Mouse (Mus musculus): ENCODE measurements around the gene Krtcap3. TPM values are rescaled to one million over a fixed set of nuclear protein-coding genes. Genes with fewer than 3 reads are reported as not detected.

Gene Krtcap3
- total RNA-seq, 2 experiments from 2014 or later: 3.0 to 3.7 TPM

Other genes starting within 250 kb of the Krtcap3 start
- 10 to 100 TPM; 73.7 to 77.5 TPM for gene Atraid, start 203.4 kb upstream of the Krtcap3 start, total RNA-seq (2021)
- 10 to 100 TPM; 13.7 to 14.2 TPM for gene Slc5a6, start 202.8 kb upstream of the Krtcap3 start, total RNA-seq (2021)
- 10 to 100 TPM; 22.3 to 25.5 TPM for gene Cad, start 196.9 kb upstream of the Krtcap3 start, total RNA-seq (2021)
- not detected for gene Dnajc5g, start 145.4 kb upstream of the Krtcap3 start, total RNA-seq (2021)
- 10 to 100 TPM; 73.6 to 76.8 TPM for gene Slc30a3, start 143.5 kb upstream of the Krtcap3 start, total RNA-seq (2021)
- gene Trim54, start 135.0 kb upstream of the Krtcap3 start, total RNA-seq (2021): not detected
- not detected for gene Ucn, start 112.9 kb upstream of the Krtcap3 start, total RNA-seq (2021)
- gene Mpv17, start 97.4 kb upstream of the Krtcap3 start, total RNA-seq (2021): 10 to 100 TPM; 61.2 to 62.2 TPM
- gene Gm29609, start 71.8 kb upstream of the Krtcap3 start, total RNA-seq (2021): 1 to 10 TPM; 3.2 to 3.4 TPM
- 10 to 100 TPM; 58.5 to 66.8 TPM for gene Gtf3c2, start 71.5 kb upstream of the Krtcap3 start, total RNA-seq (2021)
- 10 to 100 TPM; 77.0 to 83.7 TPM for gene Snx17, start 58.5 kb upstream of the Krtcap3 start, total RNA-seq (2021)
- 10 to 100 TPM; 38.7 to 46.9 TPM for gene Eif2b4, start 58.3 kb upstream of the Krtcap3 start, total RNA-seq (2021)
- 10 to 100 TPM; 29.2 to 30.4 TPM for gene Zfp513, start 49.4 kb upstream of the Krtcap3 start, total RNA-seq (2021)
- 10 to 100 TPM; 74.4 to 75.3 TPM for gene Ppm1g, start 31.0 kb upstream of the Krtcap3 start, total RNA-seq (2021)
- 10 to 100 TPM; 81.6 to 84.8 TPM for gene Nrbp1, start 10.8 kb upstream of the Krtcap3 start, total RNA-seq (2021)
- not detected for gene Gm9970, start 10.5 kb upstream of the Krtcap3 start, total RNA-seq (2021)
- 10 to 100 TPM; 69.1 to 93.8 TPM for gene Ift172, start 39.4 kb downstream of the Krtcap3 start, total RNA-seq (2021)
- gene Fndc4, start 44.4 kb downstream of the Krtcap3 start, total RNA-seq (2021): 100 to 1,000 TPM; 144 to 187 TPM
- under 1 TPM in 1 of 2 experiments, not detected in 1; 0.10 TPM for gene Gckr, start 45.8 kb downstream of the Krtcap3 start, total RNA-seq (2021)
- gene Zfp512, start 200.7 kb downstream of the Krtcap3 start, total RNA-seq (2021): 10 to 100 TPM; 46.2 to 47.9 TPM
- under 1 TPM in 1 of 2 experiments, not detected in 1; 0.20 TPM for gene 4930548H24Rik, start 234.0 kb downstream of the Krtcap3 start, total RNA-seq (2021)
- gene Gpn1, start 243.1 kb downstream of the Krtcap3 start, total RNA-seq (2021): 10 to 100 TPM; 32.5 to 34.0 TPM

Measured in layer of hippocampus, postnatal 36 days (tissue).